Mouse (Mus musculus): ENCODE results near the gene St3gal3. TPM values are rescaled to one million over a fixed set of nuclear protein-coding genes. Genes with fewer than 3 reads are reported as not detected.
A peak's percentile ranks its signal among the peaks of the same experiment; 100 is the strongest.

The St3gal3 gene
- polyA plus RNA-seq, 1 experiment: 8.9 TPM

DNA sequence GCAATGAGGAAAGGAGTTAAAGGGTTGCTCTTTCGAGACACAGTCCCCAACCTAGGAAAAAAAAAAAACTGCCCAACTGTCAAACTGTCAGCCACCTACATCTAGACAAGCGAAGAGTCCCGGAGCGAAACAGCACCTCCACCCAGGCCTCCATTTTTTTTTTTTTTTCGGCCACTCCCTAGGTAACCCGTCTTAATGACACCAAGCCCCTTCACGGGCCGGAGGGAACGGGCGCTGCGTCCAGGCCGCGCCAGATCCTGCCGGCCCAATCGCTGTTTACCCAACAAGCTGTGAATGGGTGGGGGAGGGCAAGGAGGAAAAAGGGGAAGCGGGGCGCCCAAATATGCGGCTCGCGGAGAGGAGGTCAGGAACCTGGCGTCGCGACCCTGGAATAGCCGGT lies 248.1 kb downstream of the St3gal3 start:
- peaks cover 15% of the 10 kb centered on the region; the same call in 1 of the 2 replicates for H3K4me1 ChIP-seq (ENCODE audit: control insufficient read depth, insufficient read depth, insufficient read length)
- WGBS: under 1% methylated on average over 24 of the region's 24 CpGs
- peaks cover 15% of the 10 kb centered on the region; the same call in 1 of the 2 replicates for H3K36me3 ChIP-seq (ENCODE audit: control insufficient read depth, insufficient read depth, low read length)
- DNase-seq (ENCODE audit: low read depth in 1 of 2, low spot score in 2 of 2): peak in 1 of 2 experiments; percentile 33
- H3K27me3 ChIP-seq (ENCODE audit: control insufficient read depth, insufficient read depth, low read length): peaks cover 4% of the 10 kb centered on the region; the same call in 1 of the 2 replicates
- peak overlapping the region; percentile 95 for H3K4me3 ChIP-seq (ENCODE audit: extremely low read depth, insufficient read depth, insufficient read length)
- peak overlapping the region; percentile 67; the same call in 1 of the 2 replicates for H3K27ac ChIP-seq (ENCODE audit: insufficient read depth, low read length)
- no peak for TF ChIP-seq POLR2A (IDR thresholded peaks at IDR 0.05; ENCODE audit: low read depth, low read length)
- no peak for TF ChIP-seq CTCF (IDR thresholded peaks at IDR 0.05; ENCODE audit: extremely low read depth, insufficient read depth, insufficient read length, insufficient replicate concordance)

GRCm38 (mm10) chr4:117885994-117886393 lies 248.7 kb downstream of the St3gal3 start:
- peaks cover 12% of the 10 kb centered on the region; the same call in 1 of the 2 replicates for H3K4me1 ChIP-seq (ENCODE audit: control insufficient read depth, insufficient read depth, insufficient read length)
- TF ChIP-seq CTCF (IDR thresholded peaks at IDR 0.05; ENCODE audit: extremely low read depth, insufficient read depth, insufficient read length, insufficient replicate concordance) (no peak), POLR2A (IDR thresholded peaks at IDR 0.05; ENCODE audit: low read depth, low read length) (no peak)
- H3K4me3 ChIP-seq (ENCODE audit: extremely low read depth, insufficient read depth, insufficient read length): no peak overlapping the region
- WGBS: 80% methylated on average over 9 of the region's 9 CpGs
- no peak for DNase-seq (ENCODE audit: low read depth in 1 of 2, low spot score in 2 of 2)
- H3K36me3 ChIP-seq (ENCODE audit: control insufficient read depth, insufficient read depth, low read length): peaks cover 15% of the 10 kb centered on the region; the same call in 1 of the 2 replicates
- peaks cover 4% of the 10 kb centered on the region; the same call in 1 of the 2 replicates for H3K27me3 ChIP-seq (ENCODE audit: control insufficient read depth, insufficient read depth, low read length)
- no peak overlapping the region for H3K27ac ChIP-seq (ENCODE audit: insufficient read depth, low read length)

DNA sequence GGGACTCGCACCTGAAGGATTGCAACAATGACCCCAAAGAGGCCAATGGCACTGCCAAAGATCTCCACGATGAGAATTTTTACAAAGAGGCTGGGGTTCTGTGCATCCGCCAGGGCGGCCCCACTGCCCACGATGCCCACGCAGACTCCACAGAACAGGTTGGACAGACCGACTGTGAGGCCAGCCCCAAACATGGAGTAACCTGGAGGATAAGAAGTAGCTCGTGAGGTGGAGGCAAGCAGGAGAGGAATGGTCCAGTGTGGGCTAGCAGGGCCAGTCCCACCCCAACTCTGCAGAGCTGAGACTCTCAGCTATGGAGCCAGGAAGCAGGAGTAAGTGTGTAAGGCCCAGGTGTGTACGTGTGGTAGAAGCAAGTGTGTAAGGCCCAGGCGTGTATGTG lies 249.6 kb downstream of the St3gal3 start:
- peaks cover 4% of the 10 kb centered on the region; the same call in 1 of the 2 replicates for H3K27me3 ChIP-seq (ENCODE audit: control insufficient read depth, insufficient read depth, low read length)
- peaks cover 15% of the 10 kb centered on the region; the same call in 1 of the 2 replicates for H3K36me3 ChIP-seq (ENCODE audit: control insufficient read depth, insufficient read depth, low read length)
- no peak overlapping the region for H3K27ac ChIP-seq (ENCODE audit: insufficient read depth, low read length)
- H3K4me1 ChIP-seq (ENCODE audit: control insufficient read depth, insufficient read depth, insufficient read length): peaks cover 10% of the 10 kb centered on the region; the same call in 1 of the 2 replicates
- H3K4me3 ChIP-seq (ENCODE audit: extremely low read depth, insufficient read depth, insufficient read length): no peak overlapping the region
- TF ChIP-seq CTCF (IDR thresholded peaks at IDR 0.05; ENCODE audit: extremely low read depth, insufficient read depth, insufficient read length, insufficient replicate concordance): no peak
- no peak for TF ChIP-seq POLR2A (IDR thresholded peaks at IDR 0.05; ENCODE audit: low read depth, low read length)
- no peak for DNase-seq (ENCODE audit: low read depth in 1 of 2, low spot score in 2 of 2)
- 95% methylated on average over 10 of the region's 10 CpGs for WGBS

GRCm38 (mm10) chr4:117884146-117884545 lies 250.6 kb downstream of the St3gal3 start:
- Histone ChIP-seq H3K4me1 (ENCODE audit: control insufficient read depth, insufficient read depth, insufficient read length) (peaks cover 10% of the 10 kb centered on the region; the same call in 1 of the 2 replicates), H3K36me3 (ENCODE audit: control insufficient read depth, insufficient read depth, low read length) (peaks cover 13% of the 10 kb centered on the region; the same call in 1 of the 2 replicates), H3K4me3 (ENCODE audit: extremely low read depth, insufficient read depth, insufficient read length) (no peak overlapping the region), H3K27me3 (ENCODE audit: control insufficient read depth, insufficient read depth, low read length) (peaks cover 4% of the 10 kb centered on the region; the same call in 1 of the 2 replicates), H3K27ac (ENCODE audit: insufficient read depth, low read length) (no peak overlapping the region)
- DNase-seq (ENCODE audit: low read depth in 1 of 2, low spot score in 2 of 2): no peak
- 87% methylated on average over 1 of the region's 1 CpGs for WGBS
- no peak for TF ChIP-seq POLR2A (IDR thresholded peaks at IDR 0.05; ENCODE audit: low read depth, low read length)
- no peak for TF ChIP-seq CTCF (IDR thresholded peaks at IDR 0.05; ENCODE audit: extremely low read depth, insufficient read depth, insufficient read length, insufficient replicate concordance)

GRCm38 (mm10) chr4:117882701-117883691 lies 251.7 kb downstream of the St3gal3 start, which contains the start of gene B4galt2:
TSS of gene B4galt2 (minus strand) at chr4:117883487.
- Histone ChIP-seq H3K4me1 (ENCODE audit: control insufficient read depth, insufficient read depth, insufficient read length) (peaks cover 10% of the 10 kb centered on the region; the same call in 1 of the 2 replicates), H3K27ac (ENCODE audit: insufficient read depth, low read length) (no peak within 1 kb of the TSS), H3K4me3 (ENCODE audit: extremely low read depth, insufficient read depth, insufficient read length) (peak within 1 kb of the TSS; percentile 27; the same call in 1 of the 2 replicates), H3K27me3 (ENCODE audit: control insufficient read depth, insufficient read depth, low read length) (peaks cover 4% of the 10 kb centered on the region; the same call in 1 of the 2 replicates), H3K36me3 (ENCODE audit: control insufficient read depth, insufficient read depth, low read length) (peaks cover 13% of the 10 kb centered on the region; the same call in 1 of the 2 replicates)
- no peak for DNase-seq (ENCODE audit: low read depth in 1 of 2, low spot score in 2 of 2)
- no peak for TF ChIP-seq POLR2A (IDR thresholded peaks at IDR 0.05; ENCODE audit: low read depth, low read length)
- TF ChIP-seq CTCF (IDR thresholded peaks at IDR 0.05; ENCODE audit: extremely low read depth, insufficient read depth, insufficient read length, insufficient replicate concordance): no peak
- WGBS: 5% methylated on average over 80 of the region's 103 CpGs

Other genes with a start within 250 kb of the St3gal3 start
- gene Atp6v0b, start 247.6 kb downstream of the St3gal3 start, polyA plus RNA-seq (2012; rRNA removed): 382 and 485 TPM in 2 replicates
- 20.9 and 26.4 TPM in 2 replicates for gene Dph2, start 242.9 kb downstream of the St3gal3 start, polyA plus RNA-seq (2012; rRNA removed)
- gene Ipo13, start 219.9 kb downstream of the St3gal3 start, polyA plus RNA-seq (2012; rRNA removed): 41.7 and 47.4 TPM in 2 replicates
- 0.89 and 1.2 TPM in 2 replicates for gene Artn, start 205.2 kb downstream of the St3gal3 start, polyA plus RNA-seq (2012; rRNA removed)
- 26.8 and 28.3 TPM in 2 replicates for gene Kdm4a, start 45.1 kb upstream of the St3gal3 start, polyA plus RNA-seq (2012; rRNA removed)
- 10.1 and 11.8 TPM in 2 replicates for gene Ptprf, start 156.5 kb upstream of the St3gal3 start, polyA plus RNA-seq (2012; rRNA removed)